ENCODE assay signal across 9 mouse cellular contexts in the genomic region with DNA sequence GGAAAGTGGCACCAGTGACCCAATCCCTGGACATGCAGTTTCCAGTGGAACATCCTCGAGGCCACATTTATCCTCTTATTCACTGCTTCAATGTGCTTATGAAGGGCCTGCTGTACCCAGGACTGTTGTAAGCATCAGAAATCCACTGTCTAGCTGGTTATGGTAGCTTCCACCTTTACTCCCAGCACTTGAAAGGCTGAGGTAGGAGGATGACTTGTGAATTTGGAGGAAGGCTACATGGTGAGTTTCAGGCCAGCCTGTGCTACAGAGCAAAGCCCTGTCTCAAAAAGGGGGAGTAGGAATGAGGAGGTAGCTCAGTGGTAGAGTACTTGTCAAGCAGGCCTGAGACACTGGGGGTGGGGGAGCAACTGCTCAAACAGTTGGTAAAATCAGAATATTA.
"Had no signal": no experiment of that assay in that cellular context is flagged by ENCODE, and none has a peak within 500 bp of the region (broad histone marks: within the 10 kb centered on the region; RNA-seq: fewer than 3 reads in every experiment).

No protein-coding gene starts in this region.

- H3K4me2 ChIP-seq: midbrain, embryonic 13.5 days had no signal

- H3K4me3 ChIP-seq: limb, embryonic 15.5 days; midbrain, embryonic 13.5 days had no signal

- H3K27ac ChIP-seq: liver, embryonic 14.5 days; midbrain, embryonic 13.5 days had no signal

- H3K27me3 ChIP-seq: limb, embryonic 15.5 days; midbrain, embryonic 13.5 days had no signal

- H3K9ac ChIP-seq: limb, embryonic 15.5 days; liver, embryonic 14.5 days; midbrain, embryonic 13.5 days had no signal

- DNase-seq: kidney, adult 9 months; kidney, postnatal 36 days; lung, adult 18-20 months; right cerebral cortex, adult 18-20 months; thymus, adult 2 months; thymus, postnatal 25 days had no signal

- H3K9me3 ChIP-seq: limb, embryonic 15.5 days; midbrain, embryonic 13.5 days had no signal

- ATAC-seq: midbrain, embryonic 13.5 days had no signal
